Mouse (Mus musculus): ENCODE measurements around the gene Plekha1. TPM values are rescaled to one million over a fixed set of nuclear protein-coding genes. Genes with fewer than 3 reads are reported as not detected.

Gene Plekha1
- polyA plus RNA-seq, 1 experiment = 9.9 TPM

DNA sequence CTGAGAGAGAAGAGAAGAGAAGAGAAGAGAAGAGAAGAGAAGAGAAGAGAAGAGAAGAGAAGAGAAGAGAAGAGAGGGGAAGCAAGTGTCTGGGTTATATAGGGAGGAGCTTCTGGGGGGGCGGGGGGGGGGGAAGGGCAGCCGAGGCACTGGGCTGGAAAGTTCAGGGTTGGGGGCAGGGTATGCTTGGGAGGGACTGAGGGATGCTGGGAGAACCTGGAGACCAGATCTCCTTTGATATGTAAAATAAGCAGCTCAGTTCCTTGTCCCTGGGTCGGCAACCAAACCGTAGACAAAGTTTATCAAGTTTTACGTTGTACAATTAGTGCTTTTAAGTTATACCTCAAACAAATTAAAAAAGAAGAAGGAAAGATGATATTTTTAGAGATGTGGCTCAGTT lies 5.6 kb upstream of the Plekha1 start:
- no peaks in the 10 kb centered on the region for H3K27me3 ChIP-seq (ENCODE audit: control insufficient read depth, insufficient read depth, insufficient read length)
- H3ac ChIP-seq (ENCODE audit: control insufficient read depth, insufficient read length, low read depth) = no peak overlapping the region
- TF ChIP-seq CEBPB (IDR thresholded peaks at IDR 0.05; ENCODE audit: low read depth) = no peak
- no peak for TF ChIP-seq CTCF (IDR thresholded peaks at IDR 0.05; ENCODE audit: control insufficient read depth, insufficient read depth, insufficient read length)
- no peak for TF ChIP-seq USF1 (IDR thresholded peaks at IDR 0.05; ENCODE audit: low read depth)
- no peak for TF ChIP-seq MAX (IDR thresholded peaks at IDR 0.05)
- no peak for TF ChIP-seq FOSL1 (IDR thresholded peaks at IDR 0.05; ENCODE audit: insufficient read depth, low read length, poor library complexity, severe bottlenecking)
- no peaks in the 10 kb centered on the region for H3K79me3 ChIP-seq (ENCODE audit: low read depth)
- no peaks in the 10 kb centered on the region for H3K79me2 ChIP-seq (ENCODE audit: control insufficient read depth, insufficient read depth)
- H3K36me3 ChIP-seq (ENCODE audit: control insufficient read depth, insufficient read depth) = no peaks in the 10 kb centered on the region
- no peak overlapping the region for H3K4me3 ChIP-seq (ENCODE audit: insufficient read depth, poor library complexity, severe bottlenecking)

DNA sequence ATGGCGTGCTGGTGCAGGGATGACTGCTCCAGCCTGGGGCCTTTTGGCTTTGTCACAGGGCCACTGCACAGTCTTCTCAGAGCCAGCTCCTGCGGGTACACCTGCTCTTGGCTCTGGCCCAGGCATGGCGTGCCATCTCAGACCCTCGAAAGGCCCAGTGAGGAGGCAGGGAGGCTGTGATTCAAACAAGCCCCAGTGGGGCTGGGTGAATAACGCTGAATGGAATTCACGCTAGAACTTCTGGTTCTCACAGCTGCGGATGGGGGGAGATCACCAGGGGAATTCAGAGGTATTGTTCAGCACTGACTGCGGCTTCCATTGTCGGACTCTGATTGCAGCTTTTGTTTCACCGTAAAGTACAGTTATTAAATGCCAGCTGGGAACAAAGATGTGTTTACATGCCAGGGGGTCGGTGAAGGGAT lies 4.8 kb upstream of the Plekha1 start:
- no peaks in the 10 kb centered on the region for H3K36me3 ChIP-seq (ENCODE audit: control insufficient read depth, insufficient read depth)
- H3K79me3 ChIP-seq (ENCODE audit: low read depth) = no peaks in the 10 kb centered on the region
- no peaks in the 10 kb centered on the region for H3K27me3 ChIP-seq (ENCODE audit: control insufficient read depth, insufficient read depth, insufficient read length)
- no peak overlapping the region for H3K4me3 ChIP-seq (ENCODE audit: insufficient read depth, poor library complexity, severe bottlenecking)
- no peak for TF ChIP-seq USF1 (IDR thresholded peaks at IDR 0.05; ENCODE audit: low read depth)
- TF ChIP-seq FOSL1 (IDR thresholded peaks at IDR 0.05; ENCODE audit: insufficient read depth, low read length, poor library complexity, severe bottlenecking) = no peak
- peak; percentile 69 for TF ChIP-seq MYOD1 (IDR thresholded peaks at IDR 0.05; ENCODE audit: control insufficient read depth, insufficient read length, low read depth)
- TF ChIP-seq MYOG (IDR thresholded peaks at IDR 0.05; ENCODE audit: control insufficient read depth, extremely low read depth, insufficient read length) = no peak
- TF ChIP-seq CEBPB (IDR thresholded peaks at IDR 0.05; ENCODE audit: low read depth) = no peak
- TF ChIP-seq MAX (IDR thresholded peaks at IDR 0.05) = no peak
- TF ChIP-seq CTCF (IDR thresholded peaks at IDR 0.05; ENCODE audit: control insufficient read depth, insufficient read depth, insufficient read length) = no peak
- H3ac ChIP-seq (ENCODE audit: control insufficient read depth, insufficient read length, low read depth) = no peak overlapping the region
- H3K79me2 ChIP-seq (ENCODE audit: control insufficient read depth, insufficient read depth) = no peaks in the 10 kb centered on the region

DNA sequence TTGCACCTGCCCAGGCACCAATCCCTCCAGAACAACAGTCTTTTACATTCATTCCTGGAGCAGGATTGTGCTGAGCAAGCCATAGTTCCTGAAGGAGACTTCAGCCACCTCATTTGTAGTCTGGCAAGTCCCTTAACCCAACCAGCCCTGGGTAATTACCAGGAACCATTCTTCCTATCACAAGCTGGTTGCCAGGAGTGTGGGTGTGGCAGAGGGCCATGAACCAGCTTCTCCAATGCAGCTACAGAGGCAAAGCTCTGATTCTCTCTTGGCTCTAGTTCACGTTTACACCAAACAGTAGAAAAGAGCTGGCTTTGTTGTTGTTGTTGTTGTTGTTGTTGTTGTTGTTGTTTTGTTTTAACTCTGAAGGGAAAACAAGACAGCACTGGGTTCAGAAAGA lies 3.1 kb upstream of the Plekha1 start:
- H3K27me3 ChIP-seq (ENCODE audit: control insufficient read depth, insufficient read depth, insufficient read length) = no peaks in the 10 kb centered on the region
- H3K79me2 ChIP-seq (ENCODE audit: control insufficient read depth, insufficient read depth) = peaks cover 13% of the 10 kb centered on the region
- peaks cover 4% of the 10 kb centered on the region for H3K79me3 ChIP-seq (ENCODE audit: low read depth)
- no peak overlapping the region for H3K4me3 ChIP-seq (ENCODE audit: insufficient read depth, poor library complexity, severe bottlenecking)
- TF ChIP-seq CEBPB (IDR thresholded peaks at IDR 0.05; ENCODE audit: low read depth) = no peak
- TF ChIP-seq MYOG (IDR thresholded peaks at IDR 0.05; ENCODE audit: control insufficient read depth, extremely low read depth, insufficient read length) = no peak
- no peak for TF ChIP-seq MAX (IDR thresholded peaks at IDR 0.05)
- no peak for TF ChIP-seq FOSL1 (IDR thresholded peaks at IDR 0.05; ENCODE audit: insufficient read depth, low read length, poor library complexity, severe bottlenecking)
- no peak for TF ChIP-seq USF1 (IDR thresholded peaks at IDR 0.05; ENCODE audit: low read depth)
- TF ChIP-seq CTCF (IDR thresholded peaks at IDR 0.05; ENCODE audit: control insufficient read depth, insufficient read depth, insufficient read length) = no peak
- TF ChIP-seq MYOD1 (IDR thresholded peaks at IDR 0.05; ENCODE audit: control insufficient read depth, insufficient read length, low read depth) = no peak
- H3ac ChIP-seq (ENCODE audit: control insufficient read depth, insufficient read length, low read depth) = no peak overlapping the region
- H3K36me3 ChIP-seq (ENCODE audit: control insufficient read depth, insufficient read depth) = no peaks in the 10 kb centered on the region

DNA sequence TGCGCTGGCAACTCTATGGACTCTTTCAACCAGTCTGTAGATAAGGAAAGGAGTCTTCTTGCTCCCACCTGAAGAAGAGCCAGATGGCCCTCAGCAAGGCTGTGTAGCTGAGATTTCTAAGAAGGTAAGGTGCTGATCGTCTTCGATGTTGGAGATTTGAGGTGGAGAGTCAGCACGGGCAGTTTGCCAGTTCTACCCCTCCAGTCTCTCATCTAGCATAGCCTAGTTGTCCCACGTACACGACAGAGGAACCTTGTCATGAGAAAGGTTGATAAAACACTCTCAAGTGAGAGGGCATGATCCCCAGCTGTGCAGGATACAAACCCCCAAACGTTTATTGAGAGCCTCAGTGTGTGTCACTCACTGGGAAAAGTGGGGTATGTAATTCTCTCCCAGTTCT lies 845 bp upstream of the Plekha1 start:
- Histone ChIP-seq H3K4me3 (ENCODE audit: insufficient read depth, poor library complexity, severe bottlenecking) (no peak overlapping the region), H3K27me3 (ENCODE audit: control insufficient read depth, insufficient read depth, insufficient read length) (no peaks in the 10 kb centered on the region), H3K79me2 (ENCODE audit: control insufficient read depth, insufficient read depth) (peaks cover 34% of the 10 kb centered on the region), H3ac (ENCODE audit: control insufficient read depth, insufficient read length, low read depth) (no peak overlapping the region), H3K79me3 (ENCODE audit: low read depth) (peaks cover 11% of the 10 kb centered on the region), H3K36me3 (ENCODE audit: control insufficient read depth, insufficient read depth) (no peaks in the 10 kb centered on the region)
- TF ChIP-seq MYOG (IDR thresholded peaks at IDR 0.05; ENCODE audit: control insufficient read depth, extremely low read depth, insufficient read length) (no peak), MYOD1 (IDR thresholded peaks at IDR 0.05; ENCODE audit: control insufficient read depth, insufficient read length, low read depth) (no peak), USF1 (IDR thresholded peaks at IDR 0.05; ENCODE audit: low read depth) (no peak)

DNA sequence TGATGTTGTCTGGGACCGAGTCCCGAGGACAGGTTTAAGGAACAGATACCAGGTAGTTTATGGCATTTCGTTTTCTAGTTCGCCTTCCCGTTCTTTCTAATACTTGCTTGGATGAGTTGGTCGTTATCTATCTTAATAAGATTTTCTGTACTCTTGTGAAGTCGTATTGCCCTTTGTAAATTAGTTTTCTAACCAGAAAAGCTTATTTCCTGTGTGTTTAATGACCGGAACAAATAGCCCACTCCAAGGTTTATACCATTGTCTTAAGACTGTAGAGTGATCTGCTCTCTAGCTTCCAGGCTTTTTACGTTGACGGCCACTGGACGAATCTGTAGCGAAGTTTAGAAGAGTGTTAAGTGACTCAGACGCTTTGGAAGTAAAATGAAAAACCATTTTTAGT lies 1.1 kb downstream of the Plekha1 start:
- Histone ChIP-seq H3ac (ENCODE audit: control insufficient read depth, insufficient read length, low read depth) (peak overlapping the region; percentile 88), H3K4me3 (ENCODE audit: insufficient read depth, poor library complexity, severe bottlenecking) (peak overlapping the region; percentile 83), H3K79me2 (ENCODE audit: control insufficient read depth, insufficient read depth) (peaks cover 53% of the 10 kb centered on the region), H3K36me3 (ENCODE audit: control insufficient read depth, insufficient read depth) (no peaks in the 10 kb centered on the region), H3K27me3 (ENCODE audit: control insufficient read depth, insufficient read depth, insufficient read length) (no peaks in the 10 kb centered on the region), H3K79me3 (ENCODE audit: low read depth) (peaks cover 20% of the 10 kb centered on the region)
- TF ChIP-seq CEBPB (IDR thresholded peaks at IDR 0.05; ENCODE audit: low read depth) (no peak), MYOG (IDR thresholded peaks at IDR 0.05; ENCODE audit: control insufficient read depth, extremely low read depth, insufficient read length) (no peak), MYOD1 (IDR thresholded peaks at IDR 0.05; ENCODE audit: control insufficient read depth, insufficient read length, low read depth) (no peak), USF1 (IDR thresholded peaks at IDR 0.05; ENCODE audit: low read depth) (no peak), MAX (IDR thresholded peaks at IDR 0.05) (no peak), FOSL1 (IDR thresholded peaks at IDR 0.05; ENCODE audit: insufficient read depth, low read length, poor library complexity, severe bottlenecking) (no peak), CTCF (IDR thresholded peaks at IDR 0.05; ENCODE audit: control insufficient read depth, insufficient read depth, insufficient read length) (no peak)

DNA sequence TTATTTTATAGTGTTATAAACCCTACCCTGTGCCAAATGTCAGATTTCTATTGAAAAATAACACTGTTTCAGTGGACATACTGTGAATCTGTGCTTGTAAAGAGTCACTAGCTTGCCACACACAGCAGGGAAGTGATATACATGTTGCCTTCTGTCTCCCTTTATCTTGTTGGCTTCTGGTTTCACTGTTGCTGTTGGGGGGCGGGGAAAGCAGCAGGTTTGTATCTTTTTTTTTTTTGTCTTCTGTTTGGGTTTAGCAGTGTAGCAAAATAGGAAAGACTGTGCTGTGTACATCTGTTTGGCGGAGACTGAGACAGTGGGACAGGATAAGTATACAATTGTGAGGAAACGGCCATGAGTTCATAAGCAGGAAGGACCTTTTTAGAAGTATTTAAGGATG lies 1.7 kb downstream of the Plekha1 start:
- peaks cover 20% of the 10 kb centered on the region for H3K79me3 ChIP-seq (ENCODE audit: low read depth)
- H3K27me3 ChIP-seq (ENCODE audit: control insufficient read depth, insufficient read depth, insufficient read length) = no peaks in the 10 kb centered on the region
- no peaks in the 10 kb centered on the region for H3K36me3 ChIP-seq (ENCODE audit: control insufficient read depth, insufficient read depth)
- no peak overlapping the region for H3ac ChIP-seq (ENCODE audit: control insufficient read depth, insufficient read length, low read depth)
- peaks cover 59% of the 10 kb centered on the region for H3K79me2 ChIP-seq (ENCODE audit: control insufficient read depth, insufficient read depth)
- no peak overlapping the region for H3K4me3 ChIP-seq (ENCODE audit: insufficient read depth, poor library complexity, severe bottlenecking)
- TF ChIP-seq CTCF (IDR thresholded peaks at IDR 0.05; ENCODE audit: control insufficient read depth, insufficient read depth, insufficient read length) (no peak), USF1 (IDR thresholded peaks at IDR 0.05; ENCODE audit: low read depth) (no peak), FOSL1 (IDR thresholded peaks at IDR 0.05; ENCODE audit: insufficient read depth, low read length, poor library complexity, severe bottlenecking) (no peak), MYOD1 (IDR thresholded peaks at IDR 0.05; ENCODE audit: control insufficient read depth, insufficient read length, low read depth) (no peak), MYOG (IDR thresholded peaks at IDR 0.05; ENCODE audit: control insufficient read depth, extremely low read depth, insufficient read length) (no peak), MAX (IDR thresholded peaks at IDR 0.05) (no peak), CEBPB (IDR thresholded peaks at IDR 0.05; ENCODE audit: low read depth) (no peak)

All from C2C12 (cell line).